Mouse (Mus musculus): ENCODE measurements around the gene Supv3l1. TPM values are rescaled to one million over a fixed set of nuclear protein-coding genes. Genes with fewer than 3 reads are reported as not detected.

The Supv3l1 gene
- total and polyA plus RNA-seq, 3 experiments, result 51.8 to 72.0 TPM; not detected in 1

DNA sequence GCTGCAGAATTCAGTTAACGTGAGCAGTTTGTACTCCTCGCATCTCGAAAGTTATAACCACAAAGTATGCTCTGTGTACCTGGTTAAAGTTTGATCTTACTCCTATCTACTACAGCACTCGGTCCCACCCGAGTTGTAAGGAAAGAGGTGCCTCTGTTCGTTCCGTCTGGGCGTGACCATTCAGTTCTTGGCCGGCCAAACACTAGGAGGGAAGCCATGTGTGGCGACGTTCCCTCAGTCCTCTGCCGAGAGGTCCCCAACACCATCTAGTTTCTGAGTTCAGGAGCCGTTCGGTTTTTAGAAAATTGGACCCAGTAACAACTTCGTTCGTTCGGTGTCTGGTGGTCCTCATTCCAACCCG is 722 bp upstream of the Supv3l1 start:
- TF ChIP-seq POLR2AphosphoS5 (IDR thresholded peaks at IDR 0.05; ENCODE audit: borderline replicate concordance, low read depth, low read length) (0 out of 2 replicates have a peak, but pooled peaks have one; percentile 54), ZNF384 (IDR thresholded peaks at IDR 0.05; ENCODE audit: low read depth, low read length) (no peak), POLR2A (IDR thresholded peaks at IDR 0.05; ENCODE audit: control insufficient read depth in 1 of 2, insufficient read depth in 1 of 2, low read depth in 1 of 2, low read length in 2 of 2, poor library complexity in 1 of 2) (peak; percentile 13 to 49; a peak in 3 of 4 replicates)
- Histone ChIP-seq H3K9me3 (replicated peaks; ENCODE audit: insufficient read depth, low read length) (no peaks in the 10 kb centered on the region), H3K27ac (ENCODE audit: control insufficient read depth, low read depth, low read length) (peak overlapping the region; percentile 89), H3K9ac (ENCODE audit: control insufficient read depth, low read depth, low read length, poor library complexity, severe bottlenecking) (peak overlapping the region; percentile 86), H3K4me1 (ENCODE audit: control insufficient read depth in 1 of 2, insufficient read depth in 2 of 2, low read length in 2 of 2) (peaks cover 0 to 15% of the 10 kb centered on the region in 2 experiments; a peak in 2 of 4 replicates), H3K79me2 (ENCODE audit: control insufficient read depth, insufficient read depth, low read length, poor library complexity) (peaks cover 16% of the 10 kb centered on the region), H3K36me3 (ENCODE audit: control insufficient read depth in 1 of 2, insufficient read depth in 2 of 2, low read length in 2 of 2) (peaks cover 9 to 15% of the 10 kb centered on the region in 2 experiments), H3K4me3 (ENCODE audit: control insufficient read depth in 1 of 2, insufficient read depth in 1 of 2, low read depth in 2 of 2, low read length in 2 of 2) (peak overlapping the region; percentile 72 to 91), H3K27me3 (ENCODE audit: control insufficient read depth in 1 of 2, insufficient read depth in 2 of 2, low read length in 2 of 2) (no peaks in the 10 kb centered on the region)
- DNase-seq (ENCODE audit: low read depth, low spot score), result no peak

DNA sequence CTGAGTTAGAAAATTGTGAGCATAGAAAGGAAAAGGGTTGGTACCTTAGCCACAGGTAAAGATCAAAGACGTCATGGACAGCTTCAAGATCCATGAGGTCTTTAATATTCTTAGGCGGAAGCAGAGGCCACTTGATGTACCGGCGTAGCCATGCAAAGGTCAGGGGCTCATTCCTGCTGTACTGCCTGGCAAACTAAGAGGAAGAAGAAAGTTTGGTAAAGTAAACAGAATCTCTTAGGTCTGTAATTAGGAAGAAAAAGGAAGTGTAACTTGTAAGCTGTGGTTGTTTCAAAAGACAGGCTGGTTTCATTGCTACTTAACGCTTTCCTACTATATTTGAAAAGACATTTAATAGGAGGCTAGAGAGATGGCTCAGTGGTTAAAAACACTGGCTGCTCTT is 19.1 kb downstream of the Supv3l1 start:
- TF ChIP-seq MXI1 (IDR thresholded peaks at IDR 0.05; ENCODE audit: low read depth, low read length) (no peak), KAT2A (conservative IDR thresholded peaks at IDR 0.05; ENCODE audit: low read depth, low read length) (no peak), TBP (IDR thresholded peaks at IDR 0.05; ENCODE audit: low read depth, low read length) (no peak), TCF12 (IDR thresholded peaks at IDR 0.05; ENCODE audit: low read depth, low read length) (no peak), E2F4 (IDR thresholded peaks at IDR 0.05; ENCODE audit: borderline replicate concordance, low read depth, low read length) (no peak), MEF2A (IDR thresholded peaks at IDR 0.05; ENCODE audit: extremely low read depth, insufficient replicate concordance, low read depth, low read length, poor library complexity, severe bottlenecking) (no peak), SIN3A (IDR thresholded peaks at IDR 0.05; ENCODE audit: low read length) (no peak), MAX (IDR thresholded peaks at IDR 0.05; ENCODE audit: low read length) (no peak)

DNA sequence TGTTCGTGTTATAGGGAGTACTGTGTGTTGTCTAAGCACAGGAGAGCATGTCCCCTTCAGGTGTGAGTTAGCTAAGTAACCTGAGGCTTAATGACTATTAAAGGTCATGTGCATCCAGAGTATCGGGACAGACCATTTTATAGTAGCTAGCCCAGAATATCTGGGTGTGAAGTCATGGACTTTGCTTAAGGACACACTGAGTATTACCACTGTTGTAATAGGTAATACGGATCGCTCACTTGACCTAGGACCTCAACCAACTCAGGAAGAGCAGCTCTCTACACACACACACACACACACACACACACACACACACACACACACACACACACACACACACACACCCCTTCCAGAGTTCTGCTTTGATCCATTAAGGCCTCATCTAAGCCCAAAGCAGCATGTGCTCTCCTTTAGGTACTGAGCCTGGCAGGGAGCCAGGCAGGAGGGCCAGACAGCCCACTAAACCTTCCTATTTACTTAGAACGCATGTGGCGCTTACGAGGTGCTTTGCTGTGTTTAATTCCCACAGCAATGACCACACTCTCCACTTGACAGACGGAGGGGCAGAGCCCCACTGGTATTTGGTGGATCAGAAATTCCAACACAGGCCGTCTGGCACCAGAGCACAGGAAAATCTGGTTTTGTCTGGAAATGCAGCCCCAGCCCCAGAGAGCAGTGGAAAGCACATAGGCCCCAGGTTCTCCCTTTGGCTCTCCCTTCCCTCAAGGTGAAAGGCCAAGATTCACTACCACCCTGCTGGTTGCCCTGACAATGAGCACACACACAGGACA is 24.3 kb downstream of the Supv3l1 start:
- H3K9ac ChIP-seq (ENCODE audit: control insufficient read depth, low read depth, low read length, poor library complexity, severe bottlenecking), result no peak overlapping the region
- no peak for DNase-seq (ENCODE audit: low read depth, low spot score)
- TF ChIP-seq KAT2A (conservative IDR thresholded peaks at IDR 0.05; ENCODE audit: low read depth, low read length) (no peak), ELF1 (IDR thresholded peaks at IDR 0.05; ENCODE audit: low read depth, low read length) (no peak), HCFC1 (IDR thresholded peaks at IDR 0.05; ENCODE audit: low read depth, low read length) (no peak), POLR2AphosphoS5 (IDR thresholded peaks at IDR 0.05; ENCODE audit: borderline replicate concordance, low read depth, low read length) (no peak), MEF2A (IDR thresholded peaks at IDR 0.05; ENCODE audit: extremely low read depth, insufficient replicate concordance, low read depth, low read length, poor library complexity, severe bottlenecking) (no peak), ZNF384 (IDR thresholded peaks at IDR 0.05; ENCODE audit: low read depth, low read length) (no peak), MYC (IDR thresholded peaks at IDR 0.05; ENCODE audit: low read depth, low read length) (no peak), E2F4 (IDR thresholded peaks at IDR 0.05; ENCODE audit: borderline replicate concordance, low read depth, low read length) (no peak), ETS1 (IDR thresholded peaks at IDR 0.05; ENCODE audit: low read depth, low read length) (no peak), RAD21 (IDR thresholded peaks at IDR 0.05; ENCODE audit: low read depth, low read length) (no peak), ZMIZ1 (IDR thresholded peaks at IDR 0.05; ENCODE audit: low read depth, low read length) (no peak), MAX (IDR thresholded peaks at IDR 0.05; ENCODE audit: low read length) (no peak), TBP (IDR thresholded peaks at IDR 0.05; ENCODE audit: low read depth, low read length) (no peak), USF2 (IDR thresholded peaks at IDR 0.05; ENCODE audit: borderline replicate concordance in 1 of 2, insufficient read depth in 1 of 2, low read depth in 1 of 2, low read length in 2 of 2) (no peak)
- no peak overlapping the region for H3K27ac ChIP-seq (ENCODE audit: control insufficient read depth, low read depth, low read length)
- H3K9me3 ChIP-seq (replicated peaks; ENCODE audit: insufficient read depth, low read length), result no peaks in the 10 kb centered on the region
- no peak overlapping the region for H3K4me3 ChIP-seq (ENCODE audit: control insufficient read depth in 1 of 2, insufficient read depth in 1 of 2, low read depth in 2 of 2, low read length in 2 of 2)
- no peaks in the 10 kb centered on the region for H3K79me2 ChIP-seq (ENCODE audit: control insufficient read depth, insufficient read depth, low read length, poor library complexity)
- H3K36me3 ChIP-seq (ENCODE audit: control insufficient read depth in 1 of 2, insufficient read depth in 2 of 2, low read length in 2 of 2), result no peaks in the 10 kb centered on the region
- no peaks in the 10 kb centered on the region for H3K4me1 ChIP-seq (ENCODE audit: control insufficient read depth in 1 of 2, insufficient read depth in 2 of 2, low read length in 2 of 2)
- no peaks in the 10 kb centered on the region for H3K27me3 ChIP-seq (ENCODE audit: control insufficient read depth in 1 of 2, insufficient read depth in 2 of 2, low read length in 2 of 2)

More for the DNA sequence above, 19.1 kb downstream of the Supv3l1 start:
- Histone ChIP-seq H3K36me3 (ENCODE audit: control insufficient read depth in 1 of 2, insufficient read depth in 2 of 2, low read length in 2 of 2) (peaks cover 0 to 12% of the 10 kb centered on the region in 2 experiments; a peak in 2 of 4 replicates), H3K4me3 (ENCODE audit: control insufficient read depth in 1 of 2, insufficient read depth in 1 of 2, low read depth in 2 of 2, low read length in 2 of 2) (no peak overlapping the region), H3K27me3 (ENCODE audit: control insufficient read depth in 1 of 2, insufficient read depth in 2 of 2, low read length in 2 of 2) (no peaks in the 10 kb centered on the region), H3K27ac (ENCODE audit: control insufficient read depth, low read depth, low read length) (no peak overlapping the region), H3K79me2 (ENCODE audit: control insufficient read depth, insufficient read depth, low read length, poor library complexity) (no peaks in the 10 kb centered on the region), H3K4me1 (ENCODE audit: control insufficient read depth in 1 of 2, insufficient read depth in 2 of 2, low read length in 2 of 2) (no peaks in the 10 kb centered on the region), H3K9ac (ENCODE audit: control insufficient read depth, low read depth, low read length, poor library complexity, severe bottlenecking) (no peak overlapping the region), H3K9me3 (replicated peaks; ENCODE audit: insufficient read depth, low read length) (no peaks in the 10 kb centered on the region)
- no peak for DNase-seq (ENCODE audit: low read depth, low spot score)
